Mouse (Mus musculus): ENCODE data around the gene Rpain.

GRCm38 (mm10) chr11:70975193-70975592 lies 5.2 kb downstream of the Rpain start:
- TF ChIP-seq CTCF (IDR thresholded peaks at IDR 0.05; ENCODE audit: low read depth, low read length) = no peak
- TF ChIP-seq POLR2A (IDR thresholded peaks at IDR 0.05; ENCODE audit: insufficient read depth, low read length) = no peak

All from ES-Bruce4 (cell line).